Mouse (Mus musculus): ENCODE data around the gene Dcaf12. TPM values are rescaled to one million over a fixed set of nuclear protein-coding genes. Genes with fewer than 3 reads are reported as not detected.

Gene Dcaf12
- polyA plus RNA-seq, 1 experiment from 2014 or later: 56.2 TPM

- Histone ChIP-seq H3K27me3 (replicated peaks) (no peaks in the 10 kb centered on the region), H3K4me1 (peaks cover 22% of the 10 kb centered on the region), H3K27ac (peak overlapping the region; percentile 94), H3K4me3 (replicated peaks) (peak overlapping the region; percentile 89), H3K4me2 (peak overlapping the region; percentile 69), H3K9me3 (no peaks in the 10 kb centered on the region), H3K36me3 (peaks cover 8% of the 10 kb centered on the region; the same call in 1 of the 2 replicates), H3K9ac (peak overlapping the region; percentile 88)
- ATAC-seq (ENCODE audit: insufficient read depth, low FRiP score, low read depth): peak; percentile 61
- WGBS: under 1% methylated on average over 18 of the region's 18 CpGs
Observed at GRCm38 (mm10) chr4:41274377-41274979, 40.2 kb downstream of the Dcaf12 start.

GRCm38 (mm10) chr4:41268133-41268532 lies 46.6 kb downstream of the Dcaf12 start:
- Histone ChIP-seq H3K9ac (no peak overlapping the region), H3K27me3 (replicated peaks) (no peaks in the 10 kb centered on the region), H3K4me1 (peaks cover 17% of the 10 kb centered on the region), H3K27ac (0 out of 2 replicates have a peak overlapping the region, but pooled peaks have one; percentile 11), H3K36me3 (peaks cover 13% of the 10 kb centered on the region), H3K4me3 (replicated peaks) (no peak overlapping the region), H3K9me3 (no peaks in the 10 kb centered on the region), H3K4me2 (no peak overlapping the region)
- ATAC-seq (ENCODE audit: insufficient read depth, low FRiP score, low read depth): no peak

GRCm38 (mm10) chr4:41266350-41266749 lies 48.3 kb downstream of the Dcaf12 start:
- ATAC-seq (ENCODE audit: insufficient read depth, low FRiP score, low read depth): peak; percentile 73; the same call in 1 of the 2 replicates
- Histone ChIP-seq H3K9ac (no peak overlapping the region), H3K27me3 (replicated peaks) (no peaks in the 10 kb centered on the region), H3K4me3 (replicated peaks) (no peak overlapping the region), H3K4me2 (no peak overlapping the region), H3K4me1 (peaks cover 8% of the 10 kb centered on the region; the same call in 1 of the 2 replicates), H3K36me3 (peaks cover 20% of the 10 kb centered on the region), H3K27ac (no peak overlapping the region; the same call in 1 of the 2 replicates), H3K9me3 (no peaks in the 10 kb centered on the region)
- WGBS: 56% methylated on average over 4 of the region's 4 CpGs

- Histone ChIP-seq H3K4me3 (replicated peaks) (no peak overlapping the region), H3K27me3 (replicated peaks) (no peaks in the 10 kb centered on the region), H3K27ac (no peak overlapping the region), H3K9ac (no peak overlapping the region), H3K9me3 (no peaks in the 10 kb centered on the region), H3K36me3 (peaks cover 8% of the 10 kb centered on the region; the same call in 1 of the 2 replicates), H3K4me1 (no peaks in the 10 kb centered on the region), H3K4me2 (no peak overlapping the region)
- ATAC-seq (ENCODE audit: insufficient read depth, low FRiP score, low read depth): no peak
Observed at GRCm38 (mm10) chr4:41260691-41261090, 54.0 kb downstream of the Dcaf12 start.

- H3K9me3 ChIP-seq: no peaks in the 10 kb centered on the region
- WGBS: 84% methylated on average over 4 of the region's 4 CpGs
- H3K27ac ChIP-seq: no peak overlapping the region
- 0 out of 2 replicates have a peak, but pooled peaks cover 7% of the 10 kb centered on the region for H3K36me3 ChIP-seq
- H3K9ac ChIP-seq: no peak overlapping the region
- no peaks in the 10 kb centered on the region for H3K27me3 ChIP-seq (replicated peaks)
- H3K4me1 ChIP-seq: no peaks in the 10 kb centered on the region
- no peak overlapping the region for H3K4me2 ChIP-seq
- H3K4me3 ChIP-seq (replicated peaks): no peak overlapping the region
- ATAC-seq (ENCODE audit: insufficient read depth, low FRiP score, low read depth): no peak
Observed at GRCm38 (mm10) chr4:41259019-41259418, 55.7 kb downstream of the Dcaf12 start.

GRCm38 (mm10) chr4:41257752-41258151 lies 56.9 kb downstream of the Dcaf12 start:
- Histone ChIP-seq H3K36me3 (0 out of 2 replicates have a peak, but pooled peaks cover 6% of the 10 kb centered on the region), H3K4me3 (replicated peaks) (no peak overlapping the region), H3K4me1 (no peaks in the 10 kb centered on the region), H3K27me3 (replicated peaks) (no peaks in the 10 kb centered on the region), H3K27ac (no peak overlapping the region), H3K4me2 (no peak overlapping the region), H3K9me3 (no peaks in the 10 kb centered on the region), H3K9ac (no peak overlapping the region)
- WGBS: 92% methylated on average over 1 of the region's 1 CpGs
- ATAC-seq (ENCODE audit: insufficient read depth, low FRiP score, low read depth): no peak

- Histone ChIP-seq H3K4me1 (no peaks in the 10 kb centered on the region), H3K9me3 (no peaks in the 10 kb centered on the region), H3K27me3 (replicated peaks) (no peaks in the 10 kb centered on the region), H3K27ac (no peak overlapping the region), H3K9ac (no peak overlapping the region), H3K4me2 (no peak overlapping the region), H3K4me3 (replicated peaks) (no peak overlapping the region), H3K36me3 (no peaks in the 10 kb centered on the region)
- ATAC-seq (ENCODE audit: insufficient read depth, low FRiP score, low read depth): no peak
- WGBS: 77% methylated on average over 12 of the region's 12 CpGs
Observed at GRCm38 (mm10) chr4:41255564-41256210, 59.0 kb downstream of the Dcaf12 start.

GRCm38 (mm10) chr4:41253756-41254155 lies 60.9 kb downstream of the Dcaf12 start:
- Histone ChIP-seq H3K4me3 (replicated peaks) (no peak overlapping the region), H3K27ac (no peak overlapping the region), H3K4me2 (no peak overlapping the region), H3K27me3 (replicated peaks) (no peaks in the 10 kb centered on the region), H3K36me3 (peaks cover 9% of the 10 kb centered on the region; the same call in 1 of the 2 replicates), H3K4me1 (no peaks in the 10 kb centered on the region), H3K9me3 (no peaks in the 10 kb centered on the region), H3K9ac (no peak overlapping the region)
- WGBS: 78% methylated on average over 2 of the region's 2 CpGs
- no peak for ATAC-seq (ENCODE audit: insufficient read depth, low FRiP score, low read depth)

GRCm38 (mm10) chr4:41245408-41245807 lies 69.3 kb downstream of the Dcaf12 start:
- Histone ChIP-seq H3K27ac (no peak overlapping the region), H3K9ac (no peak overlapping the region), H3K4me2 (no peak overlapping the region), H3K27me3 (replicated peaks) (no peaks in the 10 kb centered on the region), H3K4me3 (replicated peaks) (no peak overlapping the region), H3K36me3 (peaks cover 15% of the 10 kb centered on the region; the same call in 1 of the 2 replicates), H3K9me3 (no peaks in the 10 kb centered on the region), H3K4me1 (no peaks in the 10 kb centered on the region)
- no peak for ATAC-seq (ENCODE audit: insufficient read depth, low FRiP score, low read depth)
- 89% methylated on average over 2 of the region's 2 CpGs for WGBS

Other genes with a start within 250 kb of the Dcaf12 start
- 44.5 and 73.3 TPM in 2 replicates for gene Aqp3, start 216.7 kb downstream of the Dcaf12 start, polyA plus RNA-seq (2015; fragmentation: Nextera tagmentation; extraction: Ambion mirVana)
- gene Nol6, start 190.4 kb downstream of the Dcaf12 start, polyA plus RNA-seq (2015; fragmentation: Nextera tagmentation; extraction: Ambion mirVana): 20.1 and 25.2 TPM in 2 replicates
- 67.0 and 68.6 TPM in 2 replicates for gene Ube2r2, start 179.1 kb downstream of the Dcaf12 start, polyA plus RNA-seq (2015; fragmentation: Nextera tagmentation; extraction: Ambion mirVana)
- 54.3 and 55.7 TPM in 2 replicates for gene Ubap2, start 39.7 kb downstream of the Dcaf12 start, polyA plus RNA-seq (2015; fragmentation: Nextera tagmentation; extraction: Ambion mirVana)
- 48.9 and 49.5 TPM in 2 replicates for gene Ubap1, start 34.1 kb upstream of the Dcaf12 start, polyA plus RNA-seq (2015; fragmentation: Nextera tagmentation; extraction: Ambion mirVana)
- 5.5 and 6.1 TPM in 2 replicates for gene Kif24, start 150.0 kb upstream of the Dcaf12 start, polyA plus RNA-seq (2015; fragmentation: Nextera tagmentation; extraction: Ambion mirVana)
- gene Nudt2, start 150.3 kb upstream of the Dcaf12 start, polyA plus RNA-seq (2015; fragmentation: Nextera tagmentation; extraction: Ambion mirVana): 48.0 and 55.7 TPM in 2 replicates
- gene AI464131, start 188.2 kb upstream of the Dcaf12 start, polyA plus RNA-seq (2015; fragmentation: Nextera tagmentation; extraction: Ambion mirVana): 5.7 and 6.4 TPM in 2 replicates
- 0.30 and 0.55 TPM in 2 replicates for gene 1110017D15Rik, start 202.4 kb upstream of the Dcaf12 start, polyA plus RNA-seq (2015; fragmentation: Nextera tagmentation; extraction: Ambion mirVana)

Measured in stomach, embryonic 15.5 days (tissue).